Mouse (Mus musculus): ENCODE data around the gene Tppp3.

DNA sequence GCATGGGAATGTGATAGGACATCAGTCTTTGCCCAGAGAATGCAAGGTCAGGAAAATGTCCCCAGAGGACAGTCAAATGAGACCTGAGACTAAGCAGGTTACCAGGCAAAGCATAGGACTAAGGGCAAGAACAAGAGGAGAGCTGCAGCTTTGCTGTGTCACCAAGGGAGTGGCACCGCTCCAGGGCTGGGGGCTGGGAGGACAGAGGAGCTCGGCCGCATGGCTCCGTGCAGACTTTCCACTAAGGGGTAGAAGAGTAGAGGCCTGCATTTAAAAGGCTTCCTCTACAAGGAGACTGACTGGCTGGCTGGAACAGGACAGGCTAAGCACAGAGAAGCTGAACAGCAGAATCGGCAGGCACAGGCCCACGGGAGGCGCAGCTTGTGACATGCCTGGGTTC is 6.7 kb downstream of the Tppp3 start:
- TF ChIP-seq CTCF (conservative IDR thresholded peaks at IDR 0.05 in 1 of 2, IDR thresholded peaks at IDR 0.05 in 1 of 2; ENCODE audit: low read depth in 2 of 2, low read length in 2 of 2) (no peak), UBTF (IDR thresholded peaks at IDR 0.05; ENCODE audit: low read depth, low read length) (no peak), EP300 (IDR thresholded peaks at IDR 0.05; ENCODE audit: low read length) (no peak), E2F4 (IDR thresholded peaks at IDR 0.05; ENCODE audit: insufficient replicate concordance, low read depth, low read length) (no peak), HCFC1 (IDR thresholded peaks at IDR 0.05; ENCODE audit: low read depth, low read length) (no peak), POLR2AphosphoS2 (IDR thresholded peaks at IDR 0.05; ENCODE audit: low read depth, low read length) (no peak), MAFK (IDR thresholded peaks at IDR 0.05; ENCODE audit: insufficient replicate concordance, low read length) (no peak), JUND (conservative IDR thresholded peaks at IDR 0.05; ENCODE audit: low read depth, low read length) (no peak), POLR2A (IDR thresholded peaks at IDR 0.05; ENCODE audit: low read depth, low read length) (no peak), JUN (IDR thresholded peaks at IDR 0.05; ENCODE audit: insufficient read depth, low read depth, low read length) (no peak), MAZ (IDR thresholded peaks at IDR 0.05; ENCODE audit: low read depth, low read length) (no peak), GABPA (IDR thresholded peaks at IDR 0.05; ENCODE audit: insufficient replicate concordance, low read depth, low read length) (no peak)
